Mouse (Mus musculus): Measurements from ENCODE around the gene Glipr1. TPM values are rescaled to one million over a fixed set of nuclear protein-coding genes. Genes with fewer than 3 reads are reported as not detected.
"Not testable (repeated sequence)": the region's sequence is repeated elsewhere in the genome, so short reads cannot be mapped to it uniquely, and the experiment has no call there.

Gene Glipr1
- polyA plus RNA-seq (2015; fragmentation: Nextera tagmentation; extraction: Ambion mirVana), result 11.1 and 13.4 TPM in 2 replicates

DNA sequence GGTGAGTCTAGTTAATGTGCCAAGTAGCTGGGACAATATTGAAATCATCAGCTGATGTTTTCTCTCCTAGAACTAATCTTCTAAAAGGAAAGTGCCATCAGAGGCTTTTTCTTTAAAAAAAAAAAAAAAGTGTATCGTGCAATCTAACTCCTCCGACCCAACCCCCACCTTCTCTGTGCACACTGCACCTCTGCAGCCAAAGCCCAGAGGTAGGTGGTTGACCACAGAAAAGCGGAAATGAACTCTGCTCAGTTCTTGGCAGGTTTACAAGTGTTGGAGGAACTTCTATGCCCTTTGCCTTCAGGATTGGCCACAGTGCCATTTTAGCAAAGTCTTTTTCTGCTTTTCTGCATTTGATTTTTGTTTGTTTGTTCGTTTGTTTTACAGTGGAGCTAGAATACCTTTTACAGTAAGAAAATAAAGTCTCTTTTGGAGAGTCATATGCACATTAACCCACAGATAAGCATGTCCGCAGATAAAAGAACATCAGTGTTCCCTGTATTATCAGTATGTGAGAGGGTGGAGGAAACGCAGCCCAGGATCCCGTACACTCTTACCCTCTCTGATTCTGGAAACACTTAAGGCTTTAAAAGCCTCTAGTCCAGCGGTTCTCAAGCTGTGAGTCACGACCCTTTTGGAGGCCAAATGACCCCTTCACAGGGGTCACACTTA lies at the start of gene Glipr1:
Glipr1 (minus strand) TSS at position 88 of the 672 bp plus-strand sequence.
- ATAC-seq (ENCODE audit: insufficient read depth, low FRiP score, low read depth), result no peak
- Histone ChIP-seq H3K9ac (no peak within 1 kb of the TSS), H3K4me3 (replicated peaks) (no peak within 1 kb of the TSS), H3K9me3 (no peaks in the 10 kb centered on the region), H3K4me1 (no peaks in the 10 kb centered on the region), H3K36me3 (no peaks in the 10 kb centered on the region), H3K4me2 (no peak within 1 kb of the TSS), H3K27ac (no peak within 1 kb of the TSS), H3K27me3 (replicated peaks) (no peaks in the 10 kb centered on the region)
- 54% methylated on average over 9 of the region's 9 CpGs for WGBS

DNA sequence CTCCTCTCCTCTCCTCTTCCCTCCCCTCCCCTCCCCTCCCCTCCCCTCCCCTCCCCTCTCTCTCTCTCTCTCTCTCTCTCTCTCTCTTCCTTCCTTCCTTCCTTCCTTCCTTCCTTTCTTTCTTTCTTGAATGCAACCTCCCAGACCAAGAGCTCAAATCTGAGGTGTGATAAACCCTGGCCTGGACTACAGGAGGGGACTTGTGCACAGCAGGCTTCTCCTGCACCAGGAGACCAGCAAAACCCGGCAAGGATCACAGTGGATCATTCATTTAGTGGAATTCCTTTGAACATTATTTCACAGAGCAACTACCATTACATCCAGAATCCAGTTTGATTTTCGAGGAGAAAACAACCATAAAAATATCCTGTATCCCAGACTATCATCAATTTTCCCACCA lies 49.5 kb upstream of the Glipr1 start:
- not testable (repeated sequence) for ATAC-seq (ENCODE audit: insufficient read depth, low FRiP score, low read depth); H3K4me2 ChIP-seq; H3K4me1 ChIP-seq; H3K4me3 ChIP-seq (replicated peaks); H3K36me3 ChIP-seq; H3K27ac ChIP-seq; H3K27me3 ChIP-seq (replicated peaks); H3K9me3 ChIP-seq; H3K9ac ChIP-seq
- WGBS, result 59% methylated on average over 2 of the region's 2 CpGs

DNA sequence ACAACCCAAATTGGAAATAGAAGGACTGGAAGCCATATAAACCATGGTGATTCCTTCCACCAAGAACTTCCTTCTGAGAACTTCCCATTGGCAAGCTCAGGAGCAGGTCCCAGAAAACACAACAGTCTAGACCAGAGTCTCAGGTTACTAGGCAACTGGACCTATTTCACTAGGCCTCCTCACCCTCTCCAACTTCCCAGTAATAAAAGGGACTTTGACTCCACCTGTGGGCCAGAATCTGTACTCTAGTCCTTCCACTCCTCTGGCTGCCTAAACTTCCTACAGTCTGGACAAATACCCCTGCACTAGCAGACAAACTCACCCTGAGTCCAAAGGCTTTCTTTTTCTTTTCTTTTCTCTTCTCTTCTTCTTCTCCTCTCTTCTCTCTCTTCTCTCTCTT lies 48.8 kb upstream of the Glipr1 start:
- no peaks in the 10 kb centered on the region for H3K9me3 ChIP-seq

DNA sequence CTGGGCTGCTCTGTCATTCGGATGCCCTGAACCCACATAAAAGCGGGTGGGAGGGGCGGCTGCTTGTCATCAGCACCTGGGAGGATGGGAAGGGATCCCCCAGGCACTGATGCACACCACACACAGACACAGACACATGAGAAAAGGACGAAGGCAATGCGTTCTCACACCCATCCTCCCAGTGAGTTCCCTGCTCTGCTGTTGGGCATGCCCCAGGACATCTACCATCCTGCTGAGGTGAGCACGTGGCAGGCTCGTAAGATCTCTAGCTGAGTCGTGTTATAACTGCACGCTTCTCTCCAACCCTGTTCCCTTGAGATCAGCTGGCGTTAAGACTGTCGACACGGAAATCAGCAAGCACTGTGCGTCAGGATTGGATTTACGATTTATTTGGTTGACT lies 41.9 kb upstream of the Glipr1 start:
- not testable (repeated sequence) for H3K27me3 ChIP-seq (replicated peaks); H3K4me2 ChIP-seq; ATAC-seq (ENCODE audit: insufficient read depth, low FRiP score, low read depth); H3K27ac ChIP-seq; H3K9me3 ChIP-seq; H3K4me3 ChIP-seq (replicated peaks); H3K9ac ChIP-seq; H3K36me3 ChIP-seq; H3K4me1 ChIP-seq
- 48% methylated on average over 14 of the region's 14 CpGs for WGBS

More for the DNA sequence above, 48.8 kb upstream of the Glipr1 start:
- Histone ChIP-seq H3K4me3 (replicated peaks) (no peak overlapping the region), H3K27ac (no peak overlapping the region), H3K27me3 (replicated peaks) (no peaks in the 10 kb centered on the region), H3K4me2 (no peak overlapping the region), H3K36me3 (no peaks in the 10 kb centered on the region), H3K9ac (no peak overlapping the region), H3K4me1 (no peaks in the 10 kb centered on the region)
- ATAC-seq (ENCODE audit: insufficient read depth, low FRiP score, low read depth), result no peak

DNA sequence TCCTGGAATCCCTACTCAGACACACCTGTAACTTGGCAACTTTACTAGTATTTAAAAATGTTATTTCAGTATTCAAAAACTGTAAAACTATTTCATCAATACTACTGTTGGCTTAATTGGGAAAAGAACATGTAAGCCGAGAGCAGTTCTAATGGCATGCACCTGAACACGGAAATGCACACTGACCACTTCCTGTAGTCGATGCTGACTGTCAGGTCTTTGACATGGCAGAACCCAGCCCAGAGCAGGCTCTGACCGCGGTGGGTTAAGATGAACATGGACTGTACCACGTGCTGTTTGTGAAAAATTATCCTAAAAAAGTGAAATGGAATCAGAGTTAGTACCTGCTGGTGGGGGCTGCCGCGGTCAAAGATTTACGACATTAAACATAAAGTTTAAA lies 41.1 kb upstream of the Glipr1 start:
- not testable (repeated sequence) for H3K4me3 ChIP-seq (replicated peaks); H3K4me1 ChIP-seq; H3K9ac ChIP-seq; H3K27me3 ChIP-seq (replicated peaks); H3K4me2 ChIP-seq; H3K9me3 ChIP-seq; H3K27ac ChIP-seq; H3K36me3 ChIP-seq; ATAC-seq (ENCODE audit: insufficient read depth, low FRiP score, low read depth)
- 73% methylated on average over 9 of the region's 9 CpGs for WGBS

DNA sequence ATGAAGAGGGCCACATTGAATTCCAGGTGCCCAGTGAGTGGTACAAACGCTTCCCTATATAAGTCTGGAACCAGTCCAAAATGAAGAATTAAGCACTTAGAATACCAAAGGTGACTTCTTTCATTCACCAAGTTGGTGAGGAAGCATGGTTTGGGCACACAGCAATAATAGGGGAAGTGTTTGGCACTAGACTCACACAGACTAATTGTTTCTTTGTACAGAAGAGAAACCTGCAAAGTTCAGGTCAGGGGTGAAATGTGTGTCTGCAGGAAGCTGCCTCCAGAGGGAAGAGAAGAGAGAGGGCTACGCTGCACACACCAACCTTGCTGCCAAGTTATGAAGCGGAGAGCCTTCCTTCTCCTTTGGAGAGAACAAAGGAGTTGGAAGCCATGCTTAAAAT lies 26.3 kb upstream of the Glipr1 start:
- WGBS, result 76% methylated on average over 3 of the region's 3 CpGs
- not testable (repeated sequence) for H3K4me1 ChIP-seq; H3K36me3 ChIP-seq; H3K27me3 ChIP-seq (replicated peaks); H3K9me3 ChIP-seq; H3K27ac ChIP-seq; H3K4me2 ChIP-seq; H3K4me3 ChIP-seq (replicated peaks); H3K9ac ChIP-seq; ATAC-seq (ENCODE audit: insufficient read depth, low FRiP score, low read depth)

DNA sequence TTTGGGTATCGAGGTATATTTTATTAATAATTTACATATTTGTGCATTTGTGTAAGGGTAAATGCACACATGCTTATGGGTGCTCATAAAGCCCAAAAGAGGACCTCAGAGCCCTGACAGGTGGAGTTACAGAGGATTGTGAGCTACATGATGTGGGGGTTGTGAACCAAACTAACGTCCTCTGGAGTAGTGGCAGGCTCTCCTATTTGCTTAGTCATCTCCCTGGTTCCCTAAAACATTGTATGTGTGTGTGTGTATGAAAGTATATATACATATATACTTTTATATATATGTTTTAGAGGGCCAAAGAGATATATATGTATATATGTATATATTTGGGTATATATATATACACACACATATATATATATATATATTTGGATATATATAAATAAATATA lies 21.2 kb upstream of the Glipr1 start:
- Histone ChIP-seq H3K4me2 (no peak overlapping the region), H3K9me3 (no peaks in the 10 kb centered on the region), H3K4me1 (no peaks in the 10 kb centered on the region), H3K27ac (no peak overlapping the region), H3K9ac (no peak overlapping the region), H3K36me3 (no peaks in the 10 kb centered on the region), H3K4me3 (replicated peaks) (no peak overlapping the region), H3K27me3 (replicated peaks) (no peaks in the 10 kb centered on the region)
- ATAC-seq (ENCODE audit: insufficient read depth, low FRiP score, low read depth), result no peak
- 67% methylated on average over 2 of the region's 2 CpGs for WGBS

DNA sequence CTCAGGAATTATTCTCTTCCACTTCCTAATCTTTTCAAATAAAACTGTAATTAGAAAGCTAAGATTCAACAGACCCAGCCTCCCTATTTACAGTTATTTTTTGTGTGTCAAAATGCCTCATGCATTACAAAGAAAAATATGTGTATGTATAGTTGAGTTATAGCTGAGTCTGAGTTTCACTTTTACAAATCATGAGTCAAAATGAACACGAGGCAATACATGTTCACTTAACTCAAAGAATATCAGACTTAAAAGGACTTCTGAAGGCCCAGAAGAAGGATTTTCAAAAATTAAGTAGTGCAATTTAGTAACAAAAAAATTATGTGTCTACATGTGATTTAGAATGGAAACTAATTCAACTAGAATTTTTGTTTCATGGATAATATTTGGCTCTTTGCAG lies 7.1 kb upstream of the Glipr1 start:
- 77% methylated on average over 1 of the region's 1 CpGs for WGBS
- H3K36me3 ChIP-seq; H3K4me1 ChIP-seq; H3K9me3 ChIP-seq; H3K9ac ChIP-seq; H3K4me3 ChIP-seq (replicated peaks); ATAC-seq (ENCODE audit: insufficient read depth, low FRiP score, low read depth); H3K27me3 ChIP-seq (replicated peaks); H3K4me2 ChIP-seq; H3K27ac ChIP-seq: not testable (repeated sequence)

DNA sequence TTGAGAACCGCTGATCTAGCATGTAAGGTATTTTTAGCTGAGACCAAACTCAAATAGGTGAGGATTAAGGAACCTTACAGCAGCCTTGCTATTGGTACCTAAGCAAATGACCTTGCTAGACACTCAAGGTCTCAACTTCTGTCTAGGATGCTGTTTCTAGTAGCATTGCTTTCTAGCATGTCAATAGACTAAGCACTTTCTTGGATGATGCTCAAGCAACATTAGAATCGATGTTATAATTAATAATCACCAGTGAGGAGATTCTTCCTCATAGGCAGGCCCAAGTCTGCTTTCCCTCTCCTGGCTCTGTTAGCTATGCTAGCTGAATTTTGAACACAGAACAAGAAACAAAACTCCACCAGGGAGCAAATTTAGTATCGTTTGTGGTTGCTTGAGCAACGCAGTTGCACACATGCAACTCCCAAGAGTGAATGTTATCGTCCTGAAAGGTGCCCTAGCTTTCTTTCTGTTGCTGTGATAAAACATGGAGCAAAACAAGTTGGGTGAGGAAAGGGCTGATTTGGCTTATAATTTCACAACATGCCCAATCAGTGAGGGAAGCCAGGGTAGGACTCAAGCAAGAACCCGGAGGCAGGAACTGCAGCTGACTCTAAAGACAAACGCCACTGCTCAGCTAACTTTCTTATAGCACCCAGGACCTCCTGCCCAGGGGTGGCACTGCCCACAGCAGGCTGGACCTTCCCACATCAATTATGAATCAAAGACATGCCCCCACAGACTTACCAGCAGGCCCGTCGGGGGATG lies 493 bp downstream of the Glipr1 start:
- Histone ChIP-seq H3K4me2 (no peak overlapping the region), H3K27me3 (replicated peaks) (no peaks in the 10 kb centered on the region), H3K36me3 (no peaks in the 10 kb centered on the region), H3K9ac (no peak overlapping the region), H3K4me3 (replicated peaks) (no peak overlapping the region), H3K9me3 (no peaks in the 10 kb centered on the region), H3K4me1 (no peaks in the 10 kb centered on the region), H3K27ac (no peak overlapping the region)
- ATAC-seq (ENCODE audit: insufficient read depth, low FRiP score, low read depth), result no peak
- 79% methylated on average over 9 of the region's 9 CpGs for WGBS

DNA sequence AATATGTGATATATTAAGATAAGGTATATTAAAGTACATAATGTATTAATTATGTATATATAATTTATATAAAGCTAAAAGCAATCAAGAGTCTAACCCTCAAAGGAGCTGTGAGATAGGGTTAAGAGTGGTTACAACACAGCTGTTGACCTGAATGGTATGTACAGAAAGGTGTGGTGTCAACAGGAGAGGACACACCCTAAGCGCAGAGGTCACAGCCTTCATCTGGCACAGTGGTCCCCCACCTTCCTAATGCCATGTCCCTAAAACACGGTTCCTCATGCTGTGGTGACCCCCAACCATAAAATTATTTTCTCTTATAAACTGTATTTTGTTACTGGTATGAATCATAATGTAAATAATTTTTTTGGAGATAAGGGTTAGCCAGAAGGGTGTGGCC lies 1.1 kb downstream of the Glipr1 start:
- Histone ChIP-seq H3K4me3 (replicated peaks) (no peak overlapping the region), H3K27me3 (replicated peaks) (no peaks in the 10 kb centered on the region), H3K4me1 (no peaks in the 10 kb centered on the region), H3K27ac (no peak overlapping the region), H3K9me3 (no peaks in the 10 kb centered on the region), H3K9ac (no peak overlapping the region), H3K36me3 (no peaks in the 10 kb centered on the region), H3K4me2 (no peak overlapping the region)
- no peak for ATAC-seq (ENCODE audit: insufficient read depth, low FRiP score, low read depth)
- 80% methylated on average over 2 of the region's 2 CpGs for WGBS

DNA sequence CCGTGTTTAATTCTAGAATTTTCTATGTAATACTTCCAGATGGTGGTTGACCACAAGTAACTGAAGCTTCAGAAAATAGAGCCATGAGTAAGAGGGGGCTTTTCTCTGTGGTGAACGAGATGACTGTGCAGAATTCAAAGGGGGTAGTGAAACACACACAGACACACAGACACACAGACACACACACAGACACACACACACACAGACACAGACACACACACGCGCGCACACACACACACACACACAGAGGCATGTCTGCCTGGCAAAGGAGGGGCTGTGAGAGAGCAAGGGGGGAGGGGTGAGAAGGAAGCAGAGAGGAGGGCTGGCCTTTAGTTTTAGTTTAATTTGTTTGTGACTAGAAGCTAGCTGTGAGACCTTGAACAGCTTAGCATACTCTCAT lies 1.9 kb downstream of the Glipr1 start:
- H3K36me3 ChIP-seq, result no peaks in the 10 kb centered on the region
- no peaks in the 10 kb centered on the region for H3K4me1 ChIP-seq
- no peaks in the 10 kb centered on the region for H3K9me3 ChIP-seq
- H3K27ac ChIP-seq, result no peak overlapping the region
- no peak overlapping the region for H3K4me2 ChIP-seq
- no peaks in the 10 kb centered on the region for H3K27me3 ChIP-seq (replicated peaks)
- ATAC-seq (ENCODE audit: insufficient read depth, low FRiP score, low read depth), result no peak
- 83% methylated on average over 5 of the region's 5 CpGs for WGBS
- no peak overlapping the region for H3K9ac ChIP-seq
- no peak overlapping the region for H3K4me3 ChIP-seq (replicated peaks)

DNA sequence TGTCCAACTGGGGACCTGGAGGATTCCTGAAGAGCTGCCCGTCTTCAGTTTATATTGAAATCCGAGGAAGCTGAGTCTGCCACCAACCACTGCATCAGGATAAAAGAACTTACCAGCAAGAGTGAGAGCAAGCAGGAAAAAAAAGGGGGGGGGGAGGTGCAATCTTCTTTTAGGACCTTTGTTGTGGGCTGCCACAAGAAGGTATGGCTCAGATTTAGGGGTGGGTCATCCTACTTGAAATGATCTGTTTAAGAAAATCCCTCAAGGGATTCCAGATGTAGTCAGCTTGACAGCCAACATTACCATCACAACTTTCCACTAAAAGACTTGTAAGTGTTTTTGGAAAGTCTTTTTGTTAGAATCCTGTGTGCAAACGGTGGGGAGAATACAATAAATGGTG lies 2.7 kb downstream of the Glipr1 start:
- 40% methylated on average over 3 of the region's 3 CpGs for WGBS
- no peak overlapping the region for H3K27ac ChIP-seq
- no peaks in the 10 kb centered on the region for H3K4me1 ChIP-seq
- H3K9me3 ChIP-seq, result no peaks in the 10 kb centered on the region
- no peak overlapping the region for H3K4me3 ChIP-seq (replicated peaks)
- ATAC-seq (ENCODE audit: insufficient read depth, low FRiP score, low read depth), result no peak
- no peak overlapping the region for H3K4me2 ChIP-seq
- no peaks in the 10 kb centered on the region for H3K27me3 ChIP-seq (replicated peaks)
- no peak overlapping the region for H3K9ac ChIP-seq
- H3K36me3 ChIP-seq, result no peaks in the 10 kb centered on the region
